Comparison of ENCODE assay signal across 24 mouse cellular contexts in the genomic region with DNA sequence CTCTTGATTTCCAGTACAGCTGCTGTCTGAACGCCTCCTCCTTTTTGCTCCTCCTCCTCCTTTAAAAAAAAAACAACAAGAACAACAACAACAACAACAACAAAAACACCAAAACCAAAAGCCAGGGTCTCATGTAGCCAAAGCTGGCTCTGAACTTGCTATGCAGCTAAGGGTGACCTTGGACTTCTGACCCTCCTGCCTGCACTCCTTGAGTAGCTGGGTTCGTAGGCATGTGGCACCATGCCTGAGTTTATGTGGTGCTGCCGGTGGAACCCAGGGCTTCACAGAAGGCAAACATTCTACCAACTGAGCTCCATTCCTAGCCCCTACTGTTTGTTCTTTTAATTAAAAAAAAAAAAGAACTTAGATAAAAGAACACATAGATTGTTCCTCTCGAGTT. TPM values are rescaled to one million over a fixed set of nuclear protein-coding genes. Genes with fewer than 3 reads are reported as not detected.
DNase-seq lines count a peak whose midpoint lies in the region; ATAC-seq and TF ChIP-seq lines count a peak whose summit lies in the region.
"Had no signal": no experiment of that assay in that cellular context is flagged by ENCODE, and none has a peak within 500 bp of the region (broad histone marks: within the 10 kb centered on the region; RNA-seq: fewer than 3 reads in every experiment).

No protein-coding gene starts in this region.

- no peak overlapping the region for H3K9ac ChIP-seq in heart, postnatal 0 days (replicated peaks; ENCODE audit: low read depth, low read length)
- no peak overlapping the region for H3K9ac ChIP-seq in kidney, embryonic 14.5 days (ENCODE audit: low read depth, low read length)
- H3K9ac ChIP-seq in liver, adult 2 months (ENCODE audit: low read depth, low read length): peak overlapping the region; percentile 46
- H3K9ac ChIP-seq in liver, embryonic 12.5 days: no peak overlapping the region
- H3K9ac ChIP-seq: embryonic facial prominence, embryonic 13.5 days; forebrain, embryonic 12.5 days; forebrain, embryonic 15.5 days; heart, embryonic 13.5 days; hindbrain, embryonic 12.5 days; hindbrain, embryonic 15.5 days had no signal

- TF ChIP-seq CTCF in gastrocnemius, adult 2 months (IDR thresholded peaks at IDR 0.05): no peak
- TF ChIP-seq CTCF in heart, postnatal 0 days (IDR thresholded peaks at IDR 0.05; ENCODE audit: low read depth): no peak
- no peak for TF ChIP-seq CTCF in liver, adult 2 months (IDR thresholded peaks at IDR 0.05; ENCODE audit: low read depth, low read length)

- no peak overlapping the region for H3K4me2 ChIP-seq in heart, postnatal 0 days (ENCODE audit: low read depth, low read length)
- no peak overlapping the region for H3K4me2 ChIP-seq in kidney, embryonic 14.5 days (replicated peaks; ENCODE audit: low read depth, low read length)
- no peak overlapping the region for H3K4me2 ChIP-seq in liver, embryonic 12.5 days
- H3K4me2 ChIP-seq: embryonic facial prominence, embryonic 13.5 days; forebrain, embryonic 12.5 days; forebrain, embryonic 15.5 days; heart, embryonic 13.5 days; hindbrain, embryonic 12.5 days; hindbrain, embryonic 15.5 days had no signal

- no peaks in the 10 kb centered on the region for H3K79me2 ChIP-seq in liver, adult 2 months (ENCODE audit: control insufficient read depth, insufficient read depth, low read length)

- TF ChIP-seq EP300 in heart, postnatal 0 days (IDR thresholded peaks at IDR 0.05; ENCODE audit: low read depth): no peak

- no peaks in the 10 kb centered on the region for H3K9me3 ChIP-seq in heart, postnatal 0 days (replicated peaks; ENCODE audit: control insufficient read depth, low read length)
- no peaks in the 10 kb centered on the region for H3K9me3 ChIP-seq in kidney, embryonic 14.5 days (ENCODE audit: control insufficient read depth, low read length)
- no peaks in the 10 kb centered on the region for H3K9me3 ChIP-seq in liver, embryonic 12.5 days (replicated peaks)
- H3K9me3 ChIP-seq: embryonic facial prominence, embryonic 10.5 days; embryonic facial prominence, embryonic 13.5 days; forebrain, embryonic 12.5 days; forebrain, embryonic 15.5 days; heart, embryonic 13.5 days; hindbrain, embryonic 12.5 days; hindbrain, embryonic 15.5 days had no signal

- DNase-seq in gastrocnemius, adult 2 months: no peak
- no peak for DNase-seq in gastrocnemius, postnatal 14 days
- no peak for DNase-seq in heart, postnatal 0 days (ENCODE audit: low spot score)
- DNase-seq in heart, adult 8-10 months (ENCODE audit: low spot score): no peak
- peak; percentile 58 for DNase-seq in kidney, adult 9 months
- DNase-seq in liver, adult 2 months (ENCODE audit: extremely low read depth, low read depth, low spot score): peak; percentile 45
- DNase-seq: adrenal gland, adult 8-10 months; adrenal gland, postnatal 25 days; cerebellum, adult 11-12 months; cerebellum, adult 8-10 months; cerebellum, postnatal 36 days; embryo, embryonic 11 days; gastrocnemius, postnatal 10 days had no signal

- intact Hi-C loops in gastrocnemius, adult 2 months (cut with DNase I): loop anchor here (10.0 kb wide), 1 partner anchor 169 kb away; no protein-coding TSS in a partner anchor
- intact Hi-C loops in gastrocnemius, postnatal 14 days (cut with DNase I; ENCODE audit: low total_unique reads): no loop called here

- H3K4me3 ChIP-seq in gastrocnemius, adult 2 months: no peak overlapping the region
- no peak overlapping the region for H3K4me3 ChIP-seq in heart, postnatal 0 days (ENCODE audit: low read depth, low read length)
- no peak overlapping the region for H3K4me3 ChIP-seq in kidney, embryonic 14.5 days (ENCODE audit: low read length)
- no peak overlapping the region for H3K4me3 ChIP-seq in liver, adult 2 months (ENCODE audit: insufficient read depth, low read depth, low read length)
- H3K4me3 ChIP-seq in liver, embryonic 12.5 days: no peak overlapping the region
- H3K4me3 ChIP-seq: embryonic facial prominence, embryonic 10.5 days; embryonic facial prominence, embryonic 13.5 days; erythroblast, embryonic 14.5 days; forebrain, embryonic 12.5 days; forebrain, embryonic 15.5 days; heart, embryonic 13.5 days; hindbrain, embryonic 12.5 days; hindbrain, embryonic 15.5 days had no signal

- TF ChIP-seq POLR2A in liver, adult 2 months (IDR thresholded peaks at IDR 0.05; ENCODE audit: extremely low read depth, insufficient read depth, low read length): no peak

- WGBS in heart, postnatal 0 days: 68% methylated on average over 4 of the region's 4 CpGs
- 86% methylated on average over 4 of the region's 4 CpGs for WGBS in kidney, embryonic 14.5 days
- WGBS in liver, adult 2 months: 26% methylated on average over 4 of the region's 4 CpGs
- 71% methylated on average over 4 of the region's 4 CpGs for WGBS in liver, embryonic 12.5 days (ENCODE audit: insufficient replicate concordance)

- H3K27ac ChIP-seq in gastrocnemius, adult 2 months: peak overlapping the region; percentile 68
- H3K27ac ChIP-seq in heart, postnatal 0 days (ENCODE audit: low read depth): peak overlapping the region; percentile 26; the same call in 1 of the 2 replicates
- H3K27ac ChIP-seq in kidney, embryonic 14.5 days (ENCODE audit: low read depth, low read length): no peak overlapping the region
- H3K27ac ChIP-seq in liver, adult 2 months (replicated peaks; ENCODE audit: insufficient read depth, low read depth, low read length): peak overlapping the region; percentile 88
- no peak overlapping the region for H3K27ac ChIP-seq in liver, embryonic 12.5 days
- H3K27ac ChIP-seq: embryonic facial prominence, embryonic 10.5 days; embryonic facial prominence, embryonic 13.5 days; forebrain, embryonic 12.5 days; forebrain, embryonic 15.5 days; heart, embryonic 13.5 days; hindbrain, embryonic 12.5 days; hindbrain, embryonic 15.5 days had no signal

- H3K36me3 ChIP-seq in heart, postnatal 0 days (replicated peaks; ENCODE audit: control insufficient read depth, insufficient read depth, low read length): peaks cover 19% of the 10 kb centered on the region; the same call in 1 of the 2 replicates
- H3K36me3 ChIP-seq in kidney, embryonic 14.5 days (ENCODE audit: control insufficient read depth, insufficient read depth, low read length): no peaks in the 10 kb centered on the region
- peaks cover 5% of the 10 kb centered on the region; the same call in 1 of the 2 replicates for H3K36me3 ChIP-seq in liver, adult 2 months (ENCODE audit: control insufficient read depth, insufficient read depth, low read length)
- no peaks in the 10 kb centered on the region for H3K36me3 ChIP-seq in liver, embryonic 12.5 days
- H3K36me3 ChIP-seq: embryonic facial prominence, embryonic 10.5 days; embryonic facial prominence, embryonic 13.5 days; forebrain, embryonic 12.5 days; forebrain, embryonic 15.5 days; heart, embryonic 13.5 days; hindbrain, embryonic 12.5 days; hindbrain, embryonic 15.5 days had no signal

- no peak for ATAC-seq in heart, postnatal 0 days (ENCODE audit: insufficient read depth, low read depth)
- ATAC-seq in kidney, embryonic 14.5 days (ENCODE audit: low FRiP score, low TSS enrichment): no peak
- ATAC-seq in liver, embryonic 12.5 days: no peak
- ATAC-seq: activated CD4-positive, CD25-positive, alpha-beta regulatory T cell, adult 4 months; forebrain, embryonic 15.5 days had no signal

- peaks cover 6% of the 10 kb centered on the region; the same call in 1 of the 2 replicates for H3K4me1 ChIP-seq in heart, postnatal 0 days (ENCODE audit: control insufficient read depth, insufficient read depth)
- H3K4me1 ChIP-seq in kidney, embryonic 14.5 days (ENCODE audit: control insufficient read depth, insufficient read depth, low read length): no peaks in the 10 kb centered on the region
- peaks cover 20% of the 10 kb centered on the region for H3K4me1 ChIP-seq in liver, adult 2 months (ENCODE audit: control insufficient read depth, insufficient read depth, low read length)
- H3K4me1 ChIP-seq in liver, embryonic 12.5 days: peaks cover 7% of the 10 kb centered on the region; the same call in 1 of the 2 replicates
- H3K4me1 ChIP-seq: embryonic facial prominence, embryonic 10.5 days; embryonic facial prominence, embryonic 13.5 days; forebrain, embryonic 12.5 days; forebrain, embryonic 15.5 days; hindbrain, embryonic 12.5 days; hindbrain, embryonic 15.5 days had no signal

- no peaks in the 10 kb centered on the region for H3K27me3 ChIP-seq in heart, postnatal 0 days (ENCODE audit: control insufficient read depth, insufficient read depth, low read length)
- H3K27me3 ChIP-seq in kidney, embryonic 14.5 days (ENCODE audit: control insufficient read depth, insufficient read depth, low read length): no peaks in the 10 kb centered on the region
- H3K27me3 ChIP-seq in liver, adult 2 months (ENCODE audit: control insufficient read depth, insufficient read depth, low read length): no peaks in the 10 kb centered on the region
- no peaks in the 10 kb centered on the region for H3K27me3 ChIP-seq in liver, embryonic 12.5 days (replicated peaks)
- H3K27me3 ChIP-seq: embryonic facial prominence, embryonic 13.5 days; forebrain, embryonic 12.5 days; forebrain, embryonic 15.5 days; heart, embryonic 13.5 days; hindbrain, embryonic 12.5 days; hindbrain, embryonic 15.5 days had no signal

RNA-seq across cellular contexts. Expression of gene Nceh1, which starts 50.6 kb away (rescaled TPM):
- total RNA-seq in gastrocnemius, adult 2 months (2021): 10 to 100 TPM; 16.7 to 31.6 TPM
- 10 to 100 TPM; 11.0 to 19.7 TPM for total RNA-seq in gastrocnemius, postnatal 14 days (2021)
- total RNA-seq in heart, postnatal 0 days (2014; rRNA removed; ENCODE audit: low replicate concordance): 80.7 and 81.0 TPM in 2 replicates
- 51.6 and 67.7 TPM in 2 replicates for polyA plus RNA-seq in heart, postnatal 0 days (2015; fragmentation: Nextera tagmentation; extraction: Ambion mirVana)
- total RNA-seq in heart, adult 8-10 months (2022): 100 to 1,000 TPM; 183 to 266 (median 229) TPM
- polyA plus RNA-seq in kidney, embryonic 14.5 days (2014; fragmentation: Nextera tagmentation; extraction: Ambion mirVana): 7.8 and 9.3 TPM in 2 replicates
- total RNA-seq in liver, adult 2 months (2014; rRNA removed): 18.2 and 32.5 TPM in 2 replicates
- polyA plus RNA-seq in liver, adult 2 months (2012; rRNA removed): 7.9 and 8.9 TPM in 2 replicates
- polyA plus RNA-seq in liver, embryonic 12.5 days (2016; fragmentation: Nextera tagmentation; extraction: Ambion mirVana): 2.8 and 3.4 TPM in 2 replicates

Comparison
In these comparisons a context has a peak if more than half of its experiments do, and no peak if none do; other contexts are left out.
1. H3K27ac ChIP-seq: peak in gastrocnemius, adult 2 months (single experiment), heart, postnatal 0 days (single experiment) and liver, adult 2 months (single experiment); none in kidney, embryonic 14.5 days (single experiment) and liver, embryonic 12.5 days (single experiment).
2. DNase-seq: peak in kidney, adult 9 months (single experiment) and liver, adult 2 months (single experiment); none in gastrocnemius, adult 2 months (single experiment), gastrocnemius, postnatal 14 days (single experiment), heart, postnatal 0 days (single experiment) and heart, adult 8-10 months (single experiment).